Mouse (Mus musculus): ENCODE data around the gene Rpl37.

DNA sequence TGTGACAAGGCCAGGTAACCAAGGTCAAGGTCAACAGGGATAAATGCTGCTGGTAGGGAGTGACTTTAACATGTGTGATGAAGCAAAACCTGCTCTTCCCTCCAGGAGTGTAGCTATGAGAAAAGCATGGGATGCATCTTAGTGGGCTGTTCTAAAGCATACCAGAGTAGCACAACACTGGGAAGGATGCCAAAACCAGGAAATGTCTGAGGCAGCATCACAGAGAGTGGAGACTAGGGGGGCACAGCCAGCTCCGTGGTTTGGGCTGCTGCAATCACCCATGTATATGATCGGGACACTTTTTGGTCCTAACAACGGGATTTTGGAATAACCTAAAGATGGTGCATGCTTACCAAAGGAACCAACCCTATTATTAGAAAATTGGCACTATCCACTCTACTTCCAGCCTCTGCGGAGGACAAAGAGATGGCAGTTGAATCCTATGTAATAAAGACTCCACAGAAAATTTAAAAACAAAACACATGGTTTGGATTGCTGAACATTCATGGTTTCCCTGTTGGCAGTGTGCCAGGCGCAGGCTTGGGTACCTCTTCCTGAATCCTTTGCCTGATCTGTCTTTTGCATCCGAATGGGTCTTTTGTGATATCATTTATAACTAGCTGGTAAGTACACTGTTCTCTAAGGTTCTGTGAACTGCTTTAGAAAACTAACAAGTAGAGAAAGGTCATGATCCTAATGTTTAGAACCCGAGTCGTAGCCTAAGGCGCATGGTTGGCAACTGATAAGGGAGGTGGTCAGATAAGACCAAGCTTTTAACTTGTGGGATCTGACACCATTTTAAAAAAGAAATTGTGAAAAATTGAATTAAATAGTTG lies 21.8 kb downstream of the Rpl37 start:
- TF ChIP-seq CTCF (conservative IDR thresholded peaks at IDR 0.05 in 1 of 2, IDR thresholded peaks at IDR 0.05 in 1 of 2; ENCODE audit: low read depth in 2 of 2, low read length in 2 of 2) (no peak), POLR2A (IDR thresholded peaks at IDR 0.05; ENCODE audit: low read depth, low read length) (no peak), POLR2AphosphoS2 (IDR thresholded peaks at IDR 0.05; ENCODE audit: low read depth, low read length) (no peak), NELFE (IDR thresholded peaks at IDR 0.05; ENCODE audit: low read depth, low read length) (no peak), UBTF (IDR thresholded peaks at IDR 0.05; ENCODE audit: low read depth, low read length) (no peak), KAT2A (IDR thresholded peaks at IDR 0.05; ENCODE audit: insufficient replicate concordance, low read length) (no peak), PAX5 (IDR thresholded peaks at IDR 0.05; ENCODE audit: low read length) (no peak), EP300 (IDR thresholded peaks at IDR 0.05; ENCODE audit: low read length) (no peak), ELF1 (IDR thresholded peaks at IDR 0.05; ENCODE audit: low read depth, low read length) (no peak), MYC (IDR thresholded peaks at IDR 0.05; ENCODE audit: low read depth, low read length) (no peak)

Measured in CH12.LX (cell line).